Mouse (Mus musculus): Measurements from ENCODE around the gene Jade2. TPM values are rescaled to one million over a fixed set of nuclear protein-coding genes. Genes with fewer than 3 reads are reported as not detected.

Gene Jade2
- polyA plus RNA-seq, 1 experiment from 2014 or later, result 0.65 TPM

- ATAC-seq, result no peak
- 92% methylated on average over 8 of the region's 8 CpGs for WGBS
- Histone ChIP-seq H3K36me3 (ENCODE audit: control insufficient read depth, insufficient read depth, low read length) (no peaks in the 10 kb centered on the region), H3K9ac (ENCODE audit: low read depth, low read length) (no peak overlapping the region), H3K4me1 (ENCODE audit: control insufficient read depth, insufficient read depth, low read length) (peaks cover 11% of the 10 kb centered on the region), H3K9me3 (replicated peaks; ENCODE audit: control insufficient read depth, low read length, poor library complexity, severe bottlenecking) (no peaks in the 10 kb centered on the region), H3K4me3 (ENCODE audit: low read depth, low read length) (no peak overlapping the region), H3K27me3 (ENCODE audit: control insufficient read depth, insufficient read depth, low read depth, low read length) (peaks cover 4% of the 10 kb centered on the region), H3K4me2 (ENCODE audit: low read length) (no peak overlapping the region), H3K27ac (ENCODE audit: low read length) (no peak overlapping the region)
These were observed 3.2 kb upstream of the Jade2 start for GRCm38 (mm10) chr11:51860666-51861065.

GRCm38 (mm10) chr11:51859561-51859960, 2.1 kb upstream of the Jade2 start:
- WGBS, result 38% methylated on average over 2 of the region's 2 CpGs
- Histone ChIP-seq H3K4me3 (ENCODE audit: low read depth, low read length) (no peak overlapping the region), H3K27me3 (ENCODE audit: control insufficient read depth, insufficient read depth, low read depth, low read length) (peaks cover 4% of the 10 kb centered on the region), H3K36me3 (ENCODE audit: control insufficient read depth, insufficient read depth, low read length) (no peaks in the 10 kb centered on the region), H3K4me1 (ENCODE audit: control insufficient read depth, insufficient read depth, low read length) (peaks cover 15% of the 10 kb centered on the region), H3K9me3 (replicated peaks; ENCODE audit: control insufficient read depth, low read length, poor library complexity, severe bottlenecking) (no peaks in the 10 kb centered on the region), H3K27ac (ENCODE audit: low read length) (no peak overlapping the region), H3K9ac (ENCODE audit: low read depth, low read length) (no peak overlapping the region), H3K4me2 (ENCODE audit: low read length) (no peak overlapping the region)
- no peak for ATAC-seq

- peak overlapping the region; percentile 99 for H3K4me2 ChIP-seq (ENCODE audit: low read length)
- peaks cover 15% of the 10 kb centered on the region for H3K4me1 ChIP-seq (ENCODE audit: control insufficient read depth, insufficient read depth, low read length)
- ATAC-seq, result 0 out of 2 replicates have a peak, but pooled peaks have one; percentile 12
- peak overlapping the region; percentile 8 for H3K27ac ChIP-seq (ENCODE audit: low read length)
- H3K9me3 ChIP-seq (replicated peaks; ENCODE audit: control insufficient read depth, low read length, poor library complexity, severe bottlenecking), result no peaks in the 10 kb centered on the region
- WGBS, result under 1% methylated on average over 27 of the region's 28 CpGs
- peak overlapping the region; percentile 72 for H3K4me3 ChIP-seq (ENCODE audit: low read depth, low read length)
- no peaks in the 10 kb centered on the region for H3K36me3 ChIP-seq (ENCODE audit: control insufficient read depth, insufficient read depth, low read length)
- H3K27me3 ChIP-seq (ENCODE audit: control insufficient read depth, insufficient read depth, low read depth, low read length), result peaks cover 4% of the 10 kb centered on the region
- H3K9ac ChIP-seq (ENCODE audit: low read depth, low read length), result peak overlapping the region; percentile 73
These were observed 1.1 kb upstream of the Jade2 start for GRCm38 (mm10) chr11:51858528-51859051.

GRCm38 (mm10) chr11:51857818-51858527, 520 bp upstream of the Jade2 start:
- Histone ChIP-seq H3K4me3 (ENCODE audit: low read depth, low read length) (peak overlapping the region; percentile 72), H3K4me2 (ENCODE audit: low read length) (peak overlapping the region; percentile 99), H3K27ac (ENCODE audit: low read length) (peak overlapping the region; percentile 23; the same call in 1 of the 2 replicates), H3K36me3 (ENCODE audit: control insufficient read depth, insufficient read depth, low read length) (no peaks in the 10 kb centered on the region), H3K9ac (ENCODE audit: low read depth, low read length) (peak overlapping the region; percentile 73), H3K27me3 (ENCODE audit: control insufficient read depth, insufficient read depth, low read depth, low read length) (peaks cover 4% of the 10 kb centered on the region), H3K4me1 (ENCODE audit: control insufficient read depth, insufficient read depth, low read length) (peaks cover 15% of the 10 kb centered on the region), H3K9me3 (replicated peaks; ENCODE audit: control insufficient read depth, low read length, poor library complexity, severe bottlenecking) (no peaks in the 10 kb centered on the region)
- ATAC-seq, result peak; percentile 55; the same call in 1 of the 2 replicates
- WGBS, result 0% methylated on average over 46 of the region's 52 CpGs

GRCm38 (mm10) chr11:51856616-51857080, 805 bp downstream of the Jade2 start:
- Histone ChIP-seq H3K9me3 (replicated peaks; ENCODE audit: control insufficient read depth, low read length, poor library complexity, severe bottlenecking) (no peaks in the 10 kb centered on the region), H3K4me2 (ENCODE audit: low read length) (peak overlapping the region; percentile 99), H3K4me3 (ENCODE audit: low read depth, low read length) (peak overlapping the region; percentile 72), H3K27ac (ENCODE audit: low read length) (peak overlapping the region; percentile 54), H3K27me3 (ENCODE audit: control insufficient read depth, insufficient read depth, low read depth, low read length) (peaks cover 4% of the 10 kb centered on the region), H3K9ac (ENCODE audit: low read depth, low read length) (peak overlapping the region; percentile 73), H3K4me1 (ENCODE audit: control insufficient read depth, insufficient read depth, low read length) (peaks cover 15% of the 10 kb centered on the region), H3K36me3 (ENCODE audit: control insufficient read depth, insufficient read depth, low read length) (no peaks in the 10 kb centered on the region)
- WGBS, result 0% methylated on average over 40 of the region's 41 CpGs
- ATAC-seq, result peak; percentile 20; the same call in 1 of the 2 replicates

- 1% methylated on average over 42 of the region's 47 CpGs for WGBS
- peak overlapping the region; percentile 54 for H3K27ac ChIP-seq (ENCODE audit: low read length)
- H3K9ac ChIP-seq (ENCODE audit: low read depth, low read length), result peak overlapping the region; percentile 73
- peaks cover 15% of the 10 kb centered on the region for H3K4me1 ChIP-seq (ENCODE audit: control insufficient read depth, insufficient read depth, low read length)
- peaks cover 4% of the 10 kb centered on the region for H3K27me3 ChIP-seq (ENCODE audit: control insufficient read depth, insufficient read depth, low read depth, low read length)
- H3K36me3 ChIP-seq (ENCODE audit: control insufficient read depth, insufficient read depth, low read length), result no peaks in the 10 kb centered on the region
- peak overlapping the region; percentile 99 for H3K4me2 ChIP-seq (ENCODE audit: low read length)
- H3K9me3 ChIP-seq (replicated peaks; ENCODE audit: control insufficient read depth, low read length, poor library complexity, severe bottlenecking), result no peaks in the 10 kb centered on the region
- peak overlapping the region; percentile 72 for H3K4me3 ChIP-seq (ENCODE audit: low read depth, low read length)
- ATAC-seq, result peak; percentile 65
These were observed 1.4 kb downstream of the Jade2 start for GRCm38 (mm10) chr11:51855818-51856615.

GRCm38 (mm10) chr11:51854981-51855817, 2.3 kb downstream of the Jade2 start:
- no peak overlapping the region; the same call in 1 of the 2 replicates for H3K27ac ChIP-seq (ENCODE audit: low read length)
- H3K4me2 ChIP-seq (ENCODE audit: low read length), result peak overlapping the region; percentile 99
- peak overlapping the region; percentile 73 for H3K9ac ChIP-seq (ENCODE audit: low read depth, low read length)
- peaks cover 4% of the 10 kb centered on the region for H3K27me3 ChIP-seq (ENCODE audit: control insufficient read depth, insufficient read depth, low read depth, low read length)
- peak; percentile 83 for ATAC-seq
- no peaks in the 10 kb centered on the region for H3K9me3 ChIP-seq (replicated peaks; ENCODE audit: control insufficient read depth, low read length, poor library complexity, severe bottlenecking)
- WGBS, result under 1% methylated on average over 34 of the region's 42 CpGs
- H3K4me3 ChIP-seq (ENCODE audit: low read depth, low read length), result peak overlapping the region; percentile 72
- peaks cover 15% of the 10 kb centered on the region for H3K4me1 ChIP-seq (ENCODE audit: control insufficient read depth, insufficient read depth, low read length)
- no peaks in the 10 kb centered on the region for H3K36me3 ChIP-seq (ENCODE audit: control insufficient read depth, insufficient read depth, low read length)

- Histone ChIP-seq H3K4me3 (ENCODE audit: low read depth, low read length) (no peak overlapping the region), H3K9me3 (replicated peaks; ENCODE audit: control insufficient read depth, low read length, poor library complexity, severe bottlenecking) (no peaks in the 10 kb centered on the region), H3K4me1 (ENCODE audit: control insufficient read depth, insufficient read depth, low read length) (peaks cover 7% of the 10 kb centered on the region), H3K36me3 (ENCODE audit: control insufficient read depth, insufficient read depth, low read length) (no peaks in the 10 kb centered on the region), H3K9ac (ENCODE audit: low read depth, low read length) (no peak overlapping the region), H3K4me2 (ENCODE audit: low read length) (no peak overlapping the region), H3K27ac (ENCODE audit: low read length) (no peak overlapping the region), H3K27me3 (ENCODE audit: control insufficient read depth, insufficient read depth, low read depth, low read length) (no peaks in the 10 kb centered on the region)
- 47% methylated on average over 5 of the region's 5 CpGs for WGBS
- ATAC-seq, result no peak
These were observed 4.9 kb downstream of the Jade2 start for GRCm38 (mm10) chr11:51852595-51852994.
